Mouse (Mus musculus) embryo, embryonic 11 days (tissue): ENCODE data around the gene Bptf.
"Not testable (repeated sequence)": the region's sequence is repeated elsewhere in the genome, so short reads cannot be mapped to it uniquely, and the experiment has no call there.

ENCODE experiments used
- DNase-seq: peaks from one replicate; pipeline ENCODE4 v3.0.0-alpha.2; 2015

Gene Bptf

DNA sequence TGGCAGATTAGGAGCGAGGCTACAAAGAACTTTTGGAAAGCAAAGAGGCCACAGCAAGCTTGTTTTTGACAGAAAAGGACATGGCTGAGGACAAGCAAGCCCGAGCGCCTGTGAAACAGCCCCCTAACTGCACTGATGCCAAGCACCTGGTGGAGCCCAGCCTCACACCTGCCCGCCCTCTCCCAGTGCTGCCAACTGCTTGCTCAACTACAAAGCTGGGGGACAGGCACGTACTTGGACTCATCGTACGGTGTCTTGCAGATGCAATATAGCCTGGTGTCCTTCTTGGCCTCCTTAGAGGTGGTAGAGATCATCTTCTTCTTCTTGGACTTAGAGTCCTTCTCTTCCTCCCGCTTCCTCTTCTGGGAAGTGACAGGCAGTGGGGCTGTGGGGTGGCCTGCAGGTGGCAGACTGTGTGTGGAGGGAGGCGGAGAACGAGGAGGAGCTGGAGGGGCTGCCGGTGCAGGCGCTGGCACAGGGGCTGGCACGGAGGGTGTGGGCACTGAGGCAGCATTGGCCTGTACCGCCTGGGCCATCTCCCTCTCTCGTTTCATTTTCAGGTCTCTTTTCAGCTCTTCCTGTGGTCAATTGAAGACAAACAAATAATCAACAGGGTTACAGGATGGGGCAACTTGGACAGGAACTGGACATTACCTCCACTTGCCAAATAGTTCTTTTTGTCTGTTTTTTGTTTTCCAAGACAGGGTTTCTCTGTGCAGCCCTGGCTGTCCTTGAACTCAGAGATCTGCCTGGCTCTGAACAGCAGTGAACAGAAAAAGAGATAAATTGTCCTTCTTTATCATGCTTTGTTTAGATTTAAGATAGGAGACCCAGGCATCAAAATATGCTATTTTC, 84.9 kb downstream of the Bptf start:
- DNase-seq, result no peak

DNA sequence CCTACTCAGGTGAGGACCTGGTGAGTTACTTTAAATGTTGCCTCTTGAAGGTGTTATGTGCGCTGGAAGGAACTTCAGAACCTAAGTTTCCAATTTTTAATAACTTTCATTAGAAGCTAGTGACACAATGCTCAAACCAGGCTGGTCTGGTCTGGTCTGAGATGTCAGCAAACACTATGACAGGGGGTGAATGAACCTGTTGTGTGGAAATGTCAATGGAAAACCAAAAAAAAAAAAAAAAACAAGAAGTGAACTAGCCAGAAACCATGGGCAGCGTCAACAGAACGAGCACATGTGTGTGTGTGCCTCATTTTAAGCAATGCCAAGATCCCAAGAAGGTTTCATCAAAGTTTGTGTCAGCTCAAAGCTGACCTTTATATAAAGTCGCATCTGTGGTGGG, 86.4 kb downstream of the Bptf start:
- DNase-seq, result no peak

DNA sequence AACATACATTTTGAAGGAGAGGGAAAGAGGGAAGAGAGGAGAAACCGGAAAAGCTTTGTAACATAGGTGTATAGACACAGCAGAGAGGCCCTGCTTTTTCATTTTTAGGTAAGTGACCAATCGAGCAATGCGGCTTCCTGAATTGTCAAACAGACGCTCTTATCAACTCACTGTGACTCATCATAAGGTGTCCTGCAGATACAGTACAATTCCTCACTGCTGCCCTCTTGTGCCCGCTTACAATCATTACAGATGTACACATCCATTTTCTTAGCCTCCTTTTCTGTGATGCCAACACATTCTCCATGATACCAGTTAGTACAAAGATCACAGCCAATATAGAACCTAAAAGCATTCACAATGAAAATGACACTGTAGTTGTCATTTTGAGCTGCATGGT, 87.6 kb downstream of the Bptf start:
- DNase-seq, result peak; percentile 73

DNA sequence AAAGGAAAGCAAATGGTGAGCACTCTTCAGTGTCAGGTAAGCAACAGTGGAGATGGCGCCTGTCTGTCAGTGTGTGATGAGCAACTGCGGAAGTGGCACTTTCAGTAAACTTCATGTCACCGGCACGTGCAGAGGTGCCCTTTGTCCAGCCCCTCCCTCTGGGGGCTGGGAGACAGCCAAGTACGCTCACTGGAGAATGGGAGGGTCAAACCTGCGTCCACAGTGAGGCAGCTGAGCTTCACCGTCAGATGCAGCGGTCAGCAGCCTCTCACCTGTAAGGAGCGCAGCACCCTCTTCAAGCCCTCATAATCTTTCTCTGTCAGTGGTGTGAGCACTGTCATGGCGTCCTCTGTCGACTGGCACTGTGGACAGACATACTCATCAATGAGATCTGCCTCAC, 88.6 kb downstream of the Bptf start:
- DNase-seq, result no peak

DNA sequence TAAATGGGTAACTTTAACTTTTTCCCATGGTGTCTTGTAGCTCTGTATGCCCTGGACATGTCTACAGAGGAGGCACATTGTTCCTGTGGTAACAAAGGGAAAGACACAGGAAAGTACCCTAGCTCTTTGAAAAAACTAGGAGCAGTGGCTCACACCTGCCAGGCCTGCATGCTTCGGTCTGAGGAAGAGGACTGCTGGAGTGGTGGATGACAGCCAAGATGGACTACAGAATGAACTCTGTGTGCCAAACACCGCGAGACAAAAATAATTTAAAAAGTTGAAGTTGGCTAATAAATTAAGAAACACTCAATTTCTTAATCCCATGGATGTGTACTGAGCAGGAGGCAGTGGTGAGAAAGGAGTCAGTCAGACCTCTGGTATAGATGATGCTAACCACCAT, 90.5 kb downstream of the Bptf start:
- no peak for DNase-seq

DNA sequence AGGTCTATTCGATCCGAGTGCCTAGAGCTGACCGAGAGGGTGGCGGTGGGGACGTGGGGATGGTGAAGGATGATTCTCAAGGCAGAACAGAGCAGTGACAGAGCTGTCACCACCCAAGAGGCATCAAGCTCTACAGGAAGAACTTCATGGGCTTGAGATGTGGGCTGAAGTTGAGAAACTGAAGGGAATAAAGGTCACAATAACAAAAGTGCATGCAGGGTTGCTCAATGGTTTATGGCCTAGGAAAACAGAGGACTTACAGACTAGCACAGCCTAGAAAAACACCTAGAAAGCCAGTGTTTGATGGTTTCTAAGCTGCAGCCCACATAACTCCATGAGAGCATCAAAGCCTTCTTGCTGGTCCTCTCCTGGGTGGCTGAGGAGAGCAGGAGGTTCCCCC, 92.5 kb downstream of the Bptf start:
- DNase-seq, result no peak

DNA sequence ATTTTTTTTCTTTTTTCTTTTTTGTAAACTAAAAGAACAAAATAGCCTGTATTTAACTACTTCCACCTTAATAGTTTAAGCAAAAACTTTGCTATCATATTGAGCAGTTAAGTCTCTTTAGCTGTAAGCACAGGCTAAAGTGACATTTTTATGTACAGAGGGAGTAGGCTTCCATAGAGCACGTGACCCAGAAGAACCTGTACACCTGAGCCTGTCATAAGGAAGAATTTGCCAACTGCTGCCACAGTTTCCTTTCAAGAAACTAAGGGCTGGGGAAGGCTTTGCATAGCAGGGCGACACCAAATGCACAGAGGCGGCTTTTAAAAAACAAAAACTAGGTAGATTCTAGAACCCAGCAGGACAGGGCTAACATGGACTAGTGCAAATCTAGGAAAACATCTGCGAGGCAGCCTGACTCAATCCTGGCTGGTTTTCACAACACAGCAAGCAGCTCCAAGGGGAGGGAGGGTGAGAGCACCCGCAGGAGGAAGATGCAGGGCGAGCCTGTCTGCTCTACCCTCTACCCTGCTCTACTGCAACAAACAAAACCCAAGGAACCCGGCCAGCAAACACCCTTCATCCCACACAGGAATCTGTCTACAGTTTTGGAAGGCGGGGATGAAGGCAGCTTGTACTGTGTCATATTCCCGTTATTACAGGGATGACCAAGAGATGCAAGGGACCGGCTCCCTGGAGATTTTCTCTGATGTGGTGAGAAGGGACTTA, 97.7 kb downstream of the Bptf start:
- no peak for DNase-seq

DNA sequence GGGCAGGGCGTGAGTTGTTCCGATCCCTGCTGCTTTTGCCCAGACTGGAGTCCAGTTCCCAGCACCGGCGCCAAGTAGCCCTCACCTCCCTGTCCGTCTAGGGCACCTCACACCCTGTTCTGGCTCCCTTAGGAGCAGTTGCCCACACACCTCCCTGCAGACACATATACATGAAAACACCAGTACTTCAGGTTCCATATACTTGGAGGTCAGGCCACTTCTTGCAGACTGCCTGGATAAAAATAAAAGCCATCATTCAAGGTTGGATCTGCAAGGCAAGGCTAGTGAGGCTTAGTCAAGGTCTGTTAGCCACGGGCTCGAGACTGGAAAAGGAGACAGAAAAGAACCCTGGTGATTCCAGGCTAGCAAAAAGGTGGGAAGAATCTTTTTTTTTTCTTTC, 100.3 kb downstream of the Bptf start:
- DNase-seq, result no peak

DNA sequence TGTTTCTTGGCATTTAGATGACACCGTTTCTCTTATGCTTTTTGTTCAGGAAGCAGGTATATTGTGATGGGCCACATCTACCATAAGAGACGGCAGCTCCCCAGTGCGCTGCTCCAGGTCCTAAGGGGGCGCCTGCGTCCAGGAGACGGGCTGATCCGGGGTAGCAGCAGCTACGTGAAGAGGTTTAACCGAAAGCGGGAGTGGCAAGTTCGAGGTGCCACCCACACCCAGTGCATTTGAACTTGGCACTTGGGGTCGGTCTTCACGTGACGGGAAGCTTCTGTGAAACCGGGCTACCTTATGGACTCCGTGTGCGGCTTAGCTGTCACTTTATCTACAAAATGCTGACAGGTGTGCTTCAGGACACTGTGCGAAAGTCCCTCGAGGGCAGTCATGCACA, 102.4 kb downstream of the Bptf start:
- DNase-seq, result no peak

DNA sequence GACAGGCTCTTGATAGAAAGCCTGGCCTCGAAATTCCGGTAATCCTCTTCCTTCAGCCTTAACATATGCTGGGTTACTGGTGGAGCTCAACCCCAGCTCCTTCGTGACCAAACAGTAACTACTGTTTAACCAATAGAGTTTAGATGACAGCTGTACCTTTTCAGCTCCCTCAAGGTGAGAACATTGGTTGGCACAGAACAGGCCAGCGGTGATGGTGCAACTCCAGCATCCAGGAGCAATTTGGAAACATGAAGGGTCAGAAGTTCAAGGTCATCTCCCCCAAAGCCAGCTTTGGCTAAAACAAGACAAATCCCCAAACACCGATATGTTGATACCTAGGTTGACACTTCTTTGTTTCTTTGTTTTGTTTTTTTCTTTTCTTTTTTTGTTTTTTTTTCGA, 103.2 kb downstream of the Bptf start:
- DNase-seq, result no peak

DNA sequence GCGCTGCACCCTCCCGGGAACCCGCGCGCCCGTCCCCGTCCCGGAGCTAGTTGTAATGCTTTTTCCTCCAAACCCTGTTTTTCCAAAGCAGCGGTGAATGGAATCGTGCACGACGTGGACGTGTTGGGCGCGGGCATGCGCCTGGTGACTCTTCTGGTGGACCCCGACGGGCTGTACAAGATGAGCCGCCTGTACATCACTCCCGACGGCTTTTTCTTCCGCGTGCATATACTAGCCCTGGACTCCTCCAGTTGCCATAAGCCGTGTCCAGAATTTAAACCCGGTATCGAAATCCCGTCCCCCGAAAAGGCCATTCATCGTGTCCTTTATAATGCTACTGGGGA, 103.7 kb downstream of the Bptf start:
- DNase-seq, result no peak

DNA sequence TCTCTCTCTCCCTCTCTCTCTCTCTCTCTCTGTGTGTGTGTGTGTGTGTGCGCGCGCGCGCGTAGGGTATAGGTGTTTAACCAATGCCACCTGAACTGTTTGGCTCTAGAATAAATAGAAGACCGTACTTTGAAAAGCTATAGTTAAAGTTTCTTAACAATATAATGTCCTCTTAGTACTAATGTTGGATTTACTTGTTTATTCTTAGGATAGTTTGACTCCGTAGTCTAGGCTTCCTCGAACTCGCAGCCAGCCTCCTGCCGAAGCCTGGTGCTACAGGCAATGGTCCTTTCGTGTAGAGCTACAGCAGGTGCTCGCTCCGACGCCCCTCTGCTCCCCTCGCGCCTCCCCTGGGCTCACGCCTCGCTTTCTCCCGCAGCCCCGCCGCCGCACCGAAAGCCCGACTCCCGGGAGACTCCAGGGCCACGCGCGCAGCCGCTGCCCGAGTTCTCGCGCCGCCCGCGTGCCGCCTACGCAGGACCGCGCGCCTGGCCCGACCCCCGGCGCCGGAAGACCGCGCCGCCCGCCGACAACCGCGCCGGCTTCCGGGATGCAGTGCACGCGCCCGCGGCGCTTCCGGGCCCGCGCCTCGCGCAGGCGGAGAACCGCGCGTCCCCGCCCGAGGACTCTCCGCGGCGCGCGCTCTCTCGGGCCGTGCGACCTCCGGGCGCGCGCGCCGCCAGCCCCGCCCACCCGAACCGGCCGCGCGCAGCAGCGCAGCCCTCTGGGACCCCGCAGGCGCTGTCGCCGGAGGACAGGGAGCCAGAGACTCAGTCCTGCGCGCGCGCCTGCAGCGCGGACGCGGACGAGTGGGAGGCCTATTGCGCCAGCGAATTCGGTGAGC, 104.3 kb downstream of the Bptf start:
- DNase-seq, result peak; percentile 99

DNA sequence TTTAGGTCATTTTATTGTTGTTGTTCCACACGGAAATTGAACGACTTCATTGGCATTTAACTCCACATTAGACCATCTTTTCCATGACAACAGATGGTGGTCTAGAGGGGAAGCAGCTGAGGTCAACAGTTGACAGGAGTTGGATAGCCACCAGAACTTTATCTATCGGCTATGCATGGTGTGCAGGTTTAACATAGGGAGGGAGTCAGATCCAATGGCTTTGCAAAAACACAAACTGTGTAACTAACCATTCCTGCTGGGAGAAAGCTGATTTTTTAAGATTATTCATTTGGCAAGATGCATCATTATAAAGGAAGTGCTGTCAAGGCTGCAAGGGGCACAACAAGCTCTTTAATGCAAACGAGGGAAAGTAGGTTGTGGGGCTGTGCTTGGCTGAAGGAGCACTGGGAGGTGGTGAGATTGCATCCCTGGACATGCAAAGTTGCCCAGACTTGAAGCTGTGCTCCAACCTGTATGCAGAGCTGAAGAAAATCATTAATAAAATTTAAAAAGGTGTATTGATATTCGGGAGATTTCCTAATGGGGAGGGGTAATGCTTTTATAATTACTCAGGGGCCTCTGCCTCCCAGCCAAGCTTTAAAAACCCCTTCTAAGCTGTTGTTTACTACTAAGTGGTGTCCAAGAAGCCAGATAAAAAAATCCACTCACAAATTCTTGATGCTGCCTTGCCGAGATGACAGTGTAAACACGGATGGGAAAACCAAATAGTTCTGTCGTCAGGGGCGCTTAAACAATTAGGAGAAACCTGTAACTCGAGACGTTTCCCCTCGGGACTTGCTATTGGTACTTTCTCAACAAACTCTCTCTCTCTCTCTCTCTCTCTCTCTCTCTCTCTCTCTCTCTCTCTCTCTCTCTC, 105.1 kb downstream of the Bptf start:
- DNase-seq, result peak; percentile 58

DNA sequence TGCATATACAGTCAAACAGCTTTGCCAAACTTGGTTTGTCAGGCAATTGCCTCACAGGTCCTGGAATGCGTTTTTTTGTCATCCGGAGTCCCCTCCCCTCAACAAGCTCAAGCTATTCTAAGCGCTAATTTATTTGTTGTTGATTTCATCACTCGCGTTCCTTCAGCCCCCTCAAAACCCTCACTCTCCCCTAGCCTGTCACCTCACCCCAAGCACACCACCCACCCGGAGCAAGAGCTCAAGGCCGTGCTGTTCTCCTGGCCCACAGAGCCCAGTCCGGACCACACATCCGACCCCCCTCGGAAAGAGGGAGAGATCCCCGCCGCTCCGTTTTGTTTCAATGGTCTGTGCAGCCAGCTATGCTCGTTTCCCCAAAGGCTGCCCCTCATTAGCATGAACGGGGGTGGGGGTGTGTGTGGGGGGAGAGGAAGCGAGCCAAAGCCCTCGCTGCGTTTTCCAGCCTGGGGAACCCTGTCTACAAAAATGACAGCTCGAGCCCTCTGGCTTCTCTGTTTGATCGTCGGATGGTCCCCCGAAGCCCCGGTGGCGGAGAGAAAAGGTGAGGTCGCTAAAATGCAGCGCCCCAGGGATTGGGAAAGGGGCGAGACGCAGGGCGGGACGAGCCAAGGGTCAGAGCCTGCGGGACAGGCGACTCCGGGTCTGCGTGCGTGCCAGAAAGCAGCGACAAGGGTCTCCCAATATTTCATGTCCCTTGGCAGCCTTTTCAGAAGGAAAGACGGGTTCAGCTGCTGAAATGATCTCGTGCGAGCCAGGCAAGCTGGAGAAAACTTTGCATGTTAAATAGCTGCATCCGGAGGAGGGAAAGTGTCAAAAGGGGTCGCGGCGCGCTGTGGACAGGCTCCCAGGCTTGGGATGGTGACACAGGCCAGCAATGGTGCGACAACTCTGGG, 106.3 kb downstream of the Bptf start, which contains the start of gene 1810010H24Rik:
Gene 1810010H24Rik, plus strand, starts transcription at position 271 of the 911 bp plus-strand sequence.
- peak; percentile 60 for DNase-seq

DNA sequence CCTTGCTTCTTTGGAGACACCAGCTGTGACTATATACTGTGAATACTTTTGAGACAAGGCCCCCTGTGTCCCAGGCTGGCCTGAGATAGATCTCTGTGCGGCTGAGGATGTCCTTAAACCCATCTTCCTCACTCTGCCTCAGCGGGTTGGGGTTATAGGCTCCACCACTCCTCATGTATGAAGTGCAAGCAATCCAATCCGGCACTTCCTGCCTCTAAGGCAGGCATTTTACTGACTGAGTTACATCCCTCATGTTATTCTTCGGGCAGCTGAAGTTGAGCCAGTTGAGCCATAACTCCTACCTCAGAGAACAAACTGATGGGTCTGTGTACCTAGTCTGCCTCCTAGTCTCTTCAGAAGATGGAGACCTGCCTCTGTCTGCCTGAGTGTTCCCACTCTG, 107.5 kb downstream of the Bptf start:
- no peak for DNase-seq

DNA sequence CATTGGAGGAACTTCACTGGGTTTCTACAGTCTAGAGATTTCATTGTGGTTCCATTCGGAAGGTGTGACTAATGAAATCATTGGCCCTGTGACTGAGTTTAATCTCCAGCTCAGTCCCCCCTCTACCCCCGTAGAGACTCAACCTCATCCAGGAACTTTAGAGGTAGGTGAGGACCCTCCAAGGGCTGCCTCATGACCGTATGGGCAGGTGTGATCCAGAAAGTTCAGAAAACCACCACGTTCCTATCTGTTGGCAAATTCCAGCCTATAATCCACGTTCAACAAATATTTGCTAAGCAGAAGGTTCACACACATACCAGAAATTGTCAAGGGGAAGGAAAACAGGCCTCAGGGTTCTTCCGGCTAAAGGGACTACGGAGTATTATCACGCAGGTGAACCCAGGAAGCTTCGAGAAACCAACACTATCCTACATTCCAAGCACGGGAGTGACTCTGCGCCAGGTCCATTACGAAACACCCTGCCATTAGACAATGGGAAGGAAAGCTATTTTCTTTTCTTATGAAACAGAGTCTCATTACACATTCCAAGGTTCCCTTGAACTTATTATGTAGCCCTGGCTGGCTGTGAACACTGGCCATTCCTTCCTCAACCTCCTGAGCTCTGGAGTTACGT, 109.8 kb downstream of the Bptf start:
- DNase-seq, result no peak

DNA sequence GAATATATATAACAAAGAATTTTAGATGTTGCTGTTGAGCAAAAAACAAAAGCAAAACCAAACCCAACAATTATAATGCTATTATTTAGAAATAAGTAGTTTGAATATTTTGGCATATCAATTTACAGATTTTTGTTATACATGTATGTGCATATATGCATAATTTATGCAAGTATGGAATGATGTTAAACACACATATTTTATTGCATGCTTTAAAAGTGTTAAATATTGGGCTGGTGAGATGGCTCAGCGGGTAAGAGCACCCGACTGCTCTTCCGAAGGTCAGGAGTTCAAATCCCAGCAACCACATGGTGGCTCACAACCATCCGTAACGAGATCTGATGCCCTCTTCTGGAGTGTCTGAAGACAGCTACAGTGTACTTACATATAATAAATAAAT, 112.2 kb downstream of the Bptf start:
- DNase-seq, result not testable (repeated sequence)

DNA sequence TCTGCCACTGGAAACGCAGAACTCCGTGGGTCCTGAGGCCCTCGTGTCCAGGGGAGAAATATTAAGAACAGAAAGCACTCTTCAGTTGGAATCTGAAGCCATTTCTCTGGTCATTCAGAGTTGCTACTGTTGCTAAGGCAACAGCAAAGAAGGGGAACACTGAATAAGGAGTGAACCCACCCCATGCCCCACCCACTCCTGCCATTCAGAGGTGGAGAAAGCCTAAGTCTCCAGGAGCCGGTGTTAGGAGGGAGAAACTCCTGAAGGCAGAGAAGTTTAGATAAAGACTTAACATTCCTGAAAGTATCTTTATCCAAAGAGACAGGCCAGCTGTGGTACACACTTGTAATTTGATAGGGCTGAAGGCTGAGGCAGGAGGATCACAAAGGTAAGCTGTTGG, 112.6 kb downstream of the Bptf start:
- DNase-seq, result no peak

DNA sequence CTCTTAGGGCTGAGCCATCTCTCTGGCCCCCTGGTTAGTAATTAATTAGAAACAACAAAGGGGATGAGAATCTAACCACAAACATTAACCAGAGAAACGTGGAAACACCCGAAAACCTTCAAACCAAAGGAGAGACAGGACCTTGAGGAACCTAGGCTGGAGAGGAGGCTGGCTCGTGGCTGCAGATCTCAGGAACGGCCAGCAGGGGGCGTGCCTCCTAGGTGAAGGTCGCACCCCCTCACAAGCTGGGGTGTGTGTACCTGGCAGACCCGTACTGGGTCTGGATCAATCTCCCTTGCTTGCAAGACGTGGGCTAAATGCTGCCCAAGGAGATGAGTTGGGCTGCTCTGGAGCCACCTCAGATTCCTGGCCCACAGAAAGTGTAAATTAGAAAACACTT, 113.3 kb downstream of the Bptf start:
- no peak for DNase-seq

DNA sequence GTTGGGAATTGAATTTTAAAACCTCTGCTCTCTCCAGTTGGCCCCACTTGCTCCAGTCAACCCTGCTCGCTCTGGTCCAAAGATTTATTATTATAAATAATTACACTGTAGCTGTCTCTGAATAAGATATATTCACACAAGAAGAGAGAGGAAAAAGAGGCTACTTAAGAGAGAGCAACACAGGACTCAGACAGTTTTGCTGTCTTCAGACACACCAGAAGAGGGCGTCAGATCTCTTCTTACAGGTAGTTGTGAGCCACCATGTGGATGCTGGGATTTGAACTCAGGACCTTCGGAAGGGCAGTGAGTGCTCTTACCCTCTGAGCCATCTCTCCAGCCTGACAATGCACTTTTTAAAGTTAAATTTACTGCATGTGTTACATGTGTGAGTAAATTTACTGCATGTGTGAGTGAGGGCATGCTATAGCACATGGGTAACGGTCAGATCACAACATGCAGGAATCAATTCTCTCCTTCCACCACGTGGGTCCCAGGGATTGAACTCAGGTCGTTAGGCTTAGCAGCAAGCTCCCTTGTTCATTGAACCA, 114.5 kb downstream of the Bptf start:
- DNase-seq, result no peak

DNA sequence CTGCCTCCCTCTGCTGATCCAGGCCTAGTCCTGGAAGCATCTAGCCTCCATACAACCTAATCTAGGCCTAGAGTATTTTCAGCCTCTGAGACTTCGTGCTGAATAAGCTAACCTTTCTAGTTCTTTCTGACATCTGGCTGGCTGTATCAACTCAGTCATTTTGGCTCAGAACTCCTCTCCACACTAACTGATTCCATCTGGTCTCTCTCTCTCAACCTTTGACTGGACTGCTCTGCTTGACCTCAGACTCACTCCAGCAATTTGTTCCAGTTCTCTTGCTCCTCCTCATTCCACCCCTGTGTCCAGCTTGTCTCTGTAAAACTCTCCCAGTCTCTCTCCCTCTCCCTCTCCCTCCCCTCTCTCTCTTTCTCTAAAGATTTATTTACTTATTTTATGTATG, 115.0 kb downstream of the Bptf start:
- no peak for DNase-seq
